Comparison of ENCODE assay signal across 9 mouse cellular contexts in the genomic region with DNA sequence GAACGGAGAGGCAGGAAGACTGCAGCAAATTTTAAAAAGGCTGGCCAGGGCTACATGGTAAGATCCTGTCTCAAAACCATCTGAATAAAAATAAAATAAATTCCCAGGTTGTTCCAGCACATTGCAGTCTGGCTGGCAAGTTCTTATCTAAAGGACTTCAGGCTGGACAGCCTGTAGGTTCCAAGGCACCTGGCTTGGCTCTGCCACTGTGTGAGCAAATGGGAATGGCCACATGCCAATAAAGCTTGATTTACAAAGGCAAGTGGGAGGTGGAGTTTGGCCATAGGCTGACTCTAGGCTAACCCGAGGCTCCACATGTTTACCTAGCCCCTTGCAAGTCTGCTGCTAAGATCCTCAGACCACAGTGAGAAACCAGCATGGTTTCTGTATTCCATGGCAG.
DNase-seq lines count a peak whose midpoint lies in the region; ATAC-seq and TF ChIP-seq lines count a peak whose summit lies in the region.
"Had no signal": no experiment of that assay in that cellular context is flagged by ENCODE, and none has a peak within 500 bp of the region (broad histone marks: within the 10 kb centered on the region; RNA-seq: fewer than 3 reads in every experiment).

No protein-coding gene starts in this region.

- TF ChIP-seq CTCF in embryonic fibroblast, embryonic 13.5 days (IDR thresholded peaks at IDR 0.05; ENCODE audit: borderline replicate concordance, insufficient read depth, low read length): no peak

- H3K27me3 ChIP-seq in midbrain, embryonic 15.5 days (replicated peaks): no peaks in the 10 kb centered on the region

- H3K9ac ChIP-seq in midbrain, embryonic 15.5 days: no peak overlapping the region

- H3K4me1 ChIP-seq in embryonic fibroblast, embryonic 13.5 days (ENCODE audit: control insufficient read depth, insufficient read depth, low read length): peaks cover 42% of the 10 kb centered on the region
- peaks cover 21% of the 10 kb centered on the region for H3K4me1 ChIP-seq in midbrain, embryonic 15.5 days

- H3K36me3 ChIP-seq in midbrain, embryonic 15.5 days (replicated peaks): no peaks in the 10 kb centered on the region

- no peaks in the 10 kb centered on the region for H3K9me3 ChIP-seq in midbrain, embryonic 15.5 days

- no peak for ATAC-seq in midbrain, embryonic 15.5 days (replicated peaks)

- H3K27ac ChIP-seq in embryonic fibroblast, embryonic 13.5 days (ENCODE audit: insufficient read depth, low read length): peak overlapping the region; percentile 91; the same call in 1 of the 2 replicates
- H3K27ac ChIP-seq in midbrain, embryonic 15.5 days: peak overlapping the region; percentile 20; the same call in 1 of the 2 replicates
- H3K27ac ChIP-seq: left cerebral cortex, adult 2 months had no signal

- DNase-seq in kidney, adult 11 months: peak; percentile 69
- no peak for DNase-seq in kidney, postnatal 4 days
- peak; percentile 72 for DNase-seq in kidney, adult 9 months
- DNase-seq in thymus, postnatal 36 days: no peak
- no peak for DNase-seq in testis, postnatal 10 days (ENCODE audit: low spot score)

- H3K4me2 ChIP-seq in midbrain, embryonic 15.5 days: no peak overlapping the region

- H3K4me3 ChIP-seq in embryonic fibroblast, embryonic 13.5 days (ENCODE audit: insufficient read depth, low read length): no peak overlapping the region
- no peak overlapping the region for H3K4me3 ChIP-seq in midbrain, embryonic 15.5 days
- H3K4me3 ChIP-seq: left cerebral cortex, adult 2 months; myocyte had no signal

- 63% methylated on average over 2 of the region's 2 CpGs for WGBS in midbrain, embryonic 15.5 days

- no peak for TF ChIP-seq POLR2A in embryonic fibroblast, embryonic 13.5 days (IDR thresholded peaks at IDR 0.05; ENCODE audit: low read depth, low read length)

Comparison
In these comparisons a context has a peak if more than half of its experiments do, and no peak if none do; other contexts are left out.
1. DNase-seq: peak in kidney, adult 11 months (single experiment) and kidney, adult 9 months (single experiment); none in kidney, postnatal 4 days (0 of 2), thymus, postnatal 36 days (0 of 2) and testis, postnatal 10 days (single experiment).